8 mouse cellular contexts compared by ENCODE assay signal in genomic region chr2:32351471-32351961, GRCm38 (mm10). TPM values are rescaled to one million over a fixed set of nuclear protein-coding genes. Genes with fewer than 3 reads are reported as not detected.
DNase-seq lines count a peak whose midpoint lies in the region; ATAC-seq and TF ChIP-seq lines count a peak whose summit lies in the region.

No protein-coding gene starts in this region.

- no peak for ATAC-seq in liver, embryonic 11.5 days (replicated peaks; ENCODE audit: low FRiP score)
- ATAC-seq in hindbrain, postnatal 0 days: peak; percentile 10; the same call in 1 of the 2 replicates

- peak overlapping the region; percentile 98 for H3K4me2 ChIP-seq in liver, embryonic 11.5 days
- H3K4me2 ChIP-seq in hindbrain, postnatal 0 days (ENCODE audit: low read depth, low read length): peak overlapping the region; percentile 66

- peak overlapping the region; percentile 63 for H3K4me3 ChIP-seq in liver, embryonic 11.5 days (ENCODE audit: low read depth, low read length)
- H3K4me3 ChIP-seq in cortical plate, adult 2 months (ENCODE audit: insufficient read depth, low read length): peak overlapping the region; percentile 88
- H3K4me3 ChIP-seq in hindbrain, postnatal 0 days (ENCODE audit: low read length): peak overlapping the region; percentile 66

- 49% methylated on average over 9 of the region's 9 CpGs for WGBS in liver, embryonic 11.5 days
- 40% methylated on average over 9 of the region's 9 CpGs for WGBS in hindbrain, postnatal 0 days

- peaks cover 43% of the 10 kb centered on the region for H3K27me3 ChIP-seq in liver, embryonic 11.5 days (replicated peaks; ENCODE audit: control insufficient read depth, insufficient read depth, low read length)
- no peaks in the 10 kb centered on the region for H3K27me3 ChIP-seq in hindbrain, postnatal 0 days (ENCODE audit: insufficient read depth, low read length)

- no peaks in the 10 kb centered on the region for H3K36me3 ChIP-seq in liver, embryonic 11.5 days (ENCODE audit: control insufficient read depth, insufficient read depth, low read length)
- no peaks in the 10 kb centered on the region for H3K36me3 ChIP-seq in hindbrain, postnatal 0 days (ENCODE audit: insufficient read depth, low read length)

- H3K9me3 ChIP-seq in liver, embryonic 11.5 days (ENCODE audit: control insufficient read depth, low read length): no peaks in the 10 kb centered on the region
- H3K9me3 ChIP-seq in hindbrain, postnatal 0 days (ENCODE audit: low read length): no peaks in the 10 kb centered on the region

- no peak overlapping the region for H3K27ac ChIP-seq in liver, embryonic 11.5 days (ENCODE audit: low read depth, low read length)
- H3K27ac ChIP-seq in cortical plate, adult 2 months (ENCODE audit: insufficient read depth, low read length): peak overlapping the region; percentile 97
- peak overlapping the region; percentile 96 for H3K27ac ChIP-seq in hindbrain, postnatal 0 days

- 0 out of 2 replicates have a peak, but pooled peaks have one; percentile 33 for TF ChIP-seq POLR2A in cortical plate, adult 2 months (IDR thresholded peaks at IDR 0.05; ENCODE audit: extremely low read depth, insufficient read depth, low read length)

- TF ChIP-seq CTCF in cortical plate, adult 2 months (IDR thresholded peaks at IDR 0.05; ENCODE audit: extremely low read depth, insufficient read depth, low read length): no peak
- TF ChIP-seq CTCF in hindbrain, postnatal 0 days (IDR thresholded peaks at IDR 0.05; ENCODE audit: low read depth): no peak

- DNase-seq in liver, embryonic 11.5 days (ENCODE audit: low spot score): no peak
- no peak for DNase-seq in liver
- no peak for DNase-seq in hindbrain, postnatal 0 days (ENCODE audit: low spot score)
- DNase-seq in right cerebral cortex, adult 2 months (ENCODE audit: low spot score in 2 of 2): peak; percentile 60 to 63
- no peak for DNase-seq in T-cell, adult 2 months (ENCODE audit: low spot score)
- DNase-seq in lung, postnatal 14 days: no peak
- DNase-seq in Muller cell, postnatal 12 days (ENCODE audit: inconsistent ontology term): no peak

- H3K9ac ChIP-seq in liver, embryonic 11.5 days (ENCODE audit: low read depth, low read length): no peak overlapping the region
- H3K9ac ChIP-seq in hindbrain, postnatal 0 days (replicated peaks; ENCODE audit: low read length): peak overlapping the region; percentile 85

- peaks cover 17% of the 10 kb centered on the region for H3K4me1 ChIP-seq in liver, embryonic 11.5 days (replicated peaks; ENCODE audit: control insufficient read depth, insufficient read depth, low read length)
- peaks cover 9% of the 10 kb centered on the region for H3K4me1 ChIP-seq in cortical plate, adult 2 months (ENCODE audit: control insufficient read depth, insufficient read depth, low read length)
- peaks cover 4% of the 10 kb centered on the region; the same call in 1 of the 2 replicates for H3K4me1 ChIP-seq in hindbrain, postnatal 0 days (ENCODE audit: insufficient read depth, low read length)

RNA-seq across cellular contexts. Expression of gene Ciz1, which starts 0.6 kb away (rescaled TPM):
- 45.5 and 45.8 TPM in 2 replicates for polyA plus RNA-seq in liver, embryonic 11.5 days (2014; fragmentation: Nextera tagmentation; extraction: Ambion mirVana)
- 171 and 184 TPM in 2 replicates for polyA plus RNA-seq in cortical plate, adult 2 months (2012; rRNA removed)
- 87.6 and 103 TPM in 2 replicates for total RNA-seq in hindbrain, postnatal 0 days (2014; rRNA removed)
- polyA plus RNA-seq in hindbrain, postnatal 0 days (2015; fragmentation: Nextera tagmentation; extraction: Ambion mirVana): 33.3 and 40.3 TPM in 2 replicates

RNA-seq across cellular contexts. Expression of gene Dnm1, which starts 1.6 kb away (rescaled TPM):
- 9.3 and 10.0 TPM in 2 replicates for polyA plus RNA-seq in liver, embryonic 11.5 days (2014; fragmentation: Nextera tagmentation; extraction: Ambion mirVana)
- 1,325 and 1,395 TPM in 2 replicates for polyA plus RNA-seq in cortical plate, adult 2 months (2012; rRNA removed)
- total RNA-seq in hindbrain, postnatal 0 days (2014; rRNA removed): 190 and 211 TPM in 2 replicates
- polyA plus RNA-seq in hindbrain, postnatal 0 days (2015; fragmentation: Nextera tagmentation; extraction: Ambion mirVana): 87.6 and 96.9 TPM in 2 replicates

RNA-seq across cellular contexts. Expression of gene 1110008P14Rik, which starts 30.2 kb away (rescaled TPM):
- polyA plus RNA-seq in liver, embryonic 11.5 days (2014; fragmentation: Nextera tagmentation; extraction: Ambion mirVana): 36.2 and 39.7 TPM in 2 replicates
- polyA plus RNA-seq in cortical plate, adult 2 months (2012; rRNA removed): 931 and 1,007 TPM in 2 replicates
- total RNA-seq in hindbrain, postnatal 0 days (2014; rRNA removed): 458 and 481 TPM in 2 replicates
- polyA plus RNA-seq in hindbrain, postnatal 0 days (2015; fragmentation: Nextera tagmentation; extraction: Ambion mirVana): 220 and 233 TPM in 2 replicates

RNA-seq across cellular contexts. Expression of gene Lcn2, which starts 36.5 kb away (rescaled TPM):
- 8.0 and 9.9 TPM in 2 replicates for polyA plus RNA-seq in liver, embryonic 11.5 days (2014; fragmentation: Nextera tagmentation; extraction: Ambion mirVana)
- polyA plus RNA-seq in cortical plate, adult 2 months (2012; rRNA removed): 0.25 and 0.58 TPM in 2 replicates
- 0.31 and 0.58 TPM in 2 replicates for total RNA-seq in hindbrain, postnatal 0 days (2014; rRNA removed)
- polyA plus RNA-seq in hindbrain, postnatal 0 days (2015; fragmentation: Nextera tagmentation; extraction: Ambion mirVana): 0.80 and 0.93 TPM in 2 replicates

RNA-seq across cellular contexts. Expression of gene Ptges2, which starts 44.2 kb away (rescaled TPM):
- polyA plus RNA-seq in liver, embryonic 11.5 days (2014; fragmentation: Nextera tagmentation; extraction: Ambion mirVana): 23.0 and 23.6 TPM in 2 replicates
- 57.9 and 63.4 TPM in 2 replicates for polyA plus RNA-seq in cortical plate, adult 2 months (2012; rRNA removed)
- 41.3 and 45.5 TPM in 2 replicates for total RNA-seq in hindbrain, postnatal 0 days (2014; rRNA removed)
- 55.6 and 57.0 TPM in 2 replicates for polyA plus RNA-seq in hindbrain, postnatal 0 days (2015; fragmentation: Nextera tagmentation; extraction: Ambion mirVana)

Comparison
In these comparisons a context has a peak if more than half of its experiments do, and no peak if none do; other contexts are left out.
1. DNase-seq: peak in right cerebral cortex, adult 2 months (2 of 2); none in liver, embryonic 11.5 days (single experiment), liver (single experiment), hindbrain, postnatal 0 days (single experiment), T-cell, adult 2 months (single experiment), lung, postnatal 14 days (single experiment) and Muller cell, postnatal 12 days (single experiment).
2. RNA of gene Dnm1, which starts 1.6 kb away (polyA plus RNA-seq): 1,325 to 1,395 TPM in cortical plate, adult 2 months; 87.6 to 96.9 TPM in hindbrain, postnatal 0 days and 9.3 to 10.0 TPM in liver, embryonic 11.5 days; every median in the first group is over 10 times any median in the second.
3. Peak in every context shown above with its lines, with median percentiles within 50 percentile points of each other: H3K4me3 ChIP-seq.